Mouse (Mus musculus): ENCODE measurements around the gene Ext2. TPM values are rescaled to one million over a fixed set of nuclear protein-coding genes. Genes with fewer than 3 reads are reported as not detected.
A peak's percentile ranks its signal among the peaks of the same experiment; 100 is the strongest.

Gene Ext2
- polyA plus RNA-seq, 1 experiment: 73.2 TPM

DNA sequence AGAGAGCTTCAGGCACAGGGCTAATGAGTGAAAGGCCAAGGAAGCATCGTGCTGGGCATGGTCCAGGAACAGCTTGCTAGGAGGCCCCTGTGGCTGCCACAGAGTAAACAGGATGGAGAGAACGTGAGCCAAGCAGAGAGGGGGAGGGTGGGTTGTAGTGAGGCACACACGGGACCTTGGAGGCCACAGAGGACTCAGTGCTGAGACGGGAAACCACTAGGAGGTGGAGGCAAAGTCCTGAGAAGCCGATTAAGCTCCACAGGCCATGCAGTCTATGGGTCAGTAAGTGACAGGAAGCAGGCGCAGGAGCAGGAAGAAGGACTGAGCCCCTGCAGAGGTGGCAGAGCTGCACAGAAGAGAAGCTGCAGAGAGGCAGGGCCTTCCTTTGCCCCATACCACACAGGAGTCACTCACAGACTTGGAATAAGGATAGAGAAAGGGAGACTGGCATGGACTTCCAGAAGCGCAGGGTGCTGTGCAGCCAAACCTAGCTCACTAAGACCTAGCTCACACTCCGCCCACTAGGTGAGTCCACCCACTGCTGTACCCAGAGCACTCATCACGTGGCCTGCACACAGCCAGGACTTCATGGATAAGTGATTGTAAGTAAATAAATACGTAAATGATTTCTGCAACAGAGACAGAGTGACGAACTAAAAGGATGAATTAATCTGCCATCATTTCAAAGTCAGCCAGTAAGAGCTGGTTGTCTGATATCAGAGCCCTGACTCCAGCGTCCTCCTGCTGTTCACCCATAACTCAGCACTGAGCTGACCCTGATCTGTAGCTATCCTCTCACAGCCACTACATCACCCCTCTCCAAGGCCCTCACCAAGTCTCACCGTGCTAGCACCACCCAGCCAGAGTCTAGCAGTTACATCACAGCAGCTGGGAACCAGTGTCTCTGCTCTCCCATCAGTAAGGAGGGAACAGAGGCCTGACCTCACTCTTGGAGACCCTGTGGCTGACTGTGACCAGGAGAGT, 30.6 kb downstream of the Ext2 start:
- no peaks in the 10 kb centered on the region for H3K27me3 ChIP-seq (ENCODE audit: control insufficient read depth, insufficient read depth, insufficient read length)
- H3ac ChIP-seq (ENCODE audit: control insufficient read depth, insufficient read length, low read depth): no peak overlapping the region
- no peaks in the 10 kb centered on the region for H3K79me2 ChIP-seq (ENCODE audit: control insufficient read depth, insufficient read depth)
- no peak overlapping the region for H3K4me3 ChIP-seq (ENCODE audit: insufficient read depth, poor library complexity, severe bottlenecking)
- no peak for TF ChIP-seq CEBPB (IDR thresholded peaks at IDR 0.05; ENCODE audit: low read depth)
- peaks cover 18% of the 10 kb centered on the region for H3K36me3 ChIP-seq (ENCODE audit: control insufficient read depth, insufficient read depth)
- no peaks in the 10 kb centered on the region for H3K79me3 ChIP-seq (ENCODE audit: low read depth)

DNA sequence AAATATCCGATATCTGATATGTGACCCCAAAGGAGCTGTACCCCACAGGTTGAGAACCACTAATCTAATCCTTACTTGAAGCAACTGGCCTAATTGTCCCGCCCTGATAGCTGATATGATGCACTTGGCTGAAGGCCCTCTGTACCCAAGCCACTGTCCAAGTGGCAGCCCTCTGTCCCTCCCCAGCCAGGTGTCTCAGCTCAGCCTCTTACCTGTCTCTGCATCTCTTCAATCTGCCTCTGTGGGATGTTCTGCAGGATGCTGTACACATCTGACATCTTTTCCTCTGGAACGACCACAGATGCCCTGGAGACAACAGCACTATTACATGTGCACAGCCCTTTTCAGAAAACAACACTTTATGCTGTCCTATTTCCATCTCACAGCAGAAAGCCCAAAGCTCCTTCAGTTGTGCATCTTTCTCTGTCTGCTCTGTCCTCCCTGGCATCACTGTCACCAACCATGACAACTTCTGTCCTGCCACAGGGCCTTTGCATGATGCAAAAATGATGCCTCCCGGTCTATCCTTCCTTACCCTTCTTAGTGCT, 31.5 kb downstream of the Ext2 start:
- Histone ChIP-seq H3ac (ENCODE audit: control insufficient read depth, insufficient read length, low read depth) (no peak overlapping the region), H3K36me3 (ENCODE audit: control insufficient read depth, insufficient read depth) (peaks cover 15% of the 10 kb centered on the region), H3K4me3 (ENCODE audit: insufficient read depth, poor library complexity, severe bottlenecking) (no peak overlapping the region), H3K79me2 (ENCODE audit: control insufficient read depth, insufficient read depth) (no peaks in the 10 kb centered on the region), H3K79me3 (ENCODE audit: low read depth) (no peaks in the 10 kb centered on the region), H3K27me3 (ENCODE audit: control insufficient read depth, insufficient read depth, insufficient read length) (no peaks in the 10 kb centered on the region)
- TF ChIP-seq MYOD1 (IDR thresholded peaks at IDR 0.05; ENCODE audit: control insufficient read depth, insufficient read length, low read depth): no peak

DNA sequence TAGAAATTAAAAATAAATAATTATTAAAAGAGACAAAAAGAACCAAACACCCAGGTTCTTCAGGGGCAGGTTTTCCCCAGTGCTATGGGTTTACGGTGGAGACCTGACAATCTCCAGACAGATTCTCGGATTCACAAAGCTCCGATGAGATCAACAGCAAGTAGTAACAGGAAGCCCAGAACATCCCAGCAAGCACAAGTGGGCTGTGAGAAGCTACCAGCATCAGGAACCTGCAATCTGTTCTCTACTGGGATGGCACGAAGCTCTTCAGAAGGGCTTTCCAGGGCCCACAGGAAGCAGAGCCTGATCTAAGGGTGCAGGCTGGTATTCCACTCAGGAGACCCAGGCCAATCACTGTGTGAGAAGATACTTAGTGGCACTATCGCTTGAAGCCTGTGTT, 33.8 kb downstream of the Ext2 start:
- H3K36me3 ChIP-seq (ENCODE audit: control insufficient read depth, insufficient read depth): peaks cover 10% of the 10 kb centered on the region
- H3K27me3 ChIP-seq (ENCODE audit: control insufficient read depth, insufficient read depth, insufficient read length): no peaks in the 10 kb centered on the region
- no peak overlapping the region for H3ac ChIP-seq (ENCODE audit: control insufficient read depth, insufficient read length, low read depth)

DNA sequence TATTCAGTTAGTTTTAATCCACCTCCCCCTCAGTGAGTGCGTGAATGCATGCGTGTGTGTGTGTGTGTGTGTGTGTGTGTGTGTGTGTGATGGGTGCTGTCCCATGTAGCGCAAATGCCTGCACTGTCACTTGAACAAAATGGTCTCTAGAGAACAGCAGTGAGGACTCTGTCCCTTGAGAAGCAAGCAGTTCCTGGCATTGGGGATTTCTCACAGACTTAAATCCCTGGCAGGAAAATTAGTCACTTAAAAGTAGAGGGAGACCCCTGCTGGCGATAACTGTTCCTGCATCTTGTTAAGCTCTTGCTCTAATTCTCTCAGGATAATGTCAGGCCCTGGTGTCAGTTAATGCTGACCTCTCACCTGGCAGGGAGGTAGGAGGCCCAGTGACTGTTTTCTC, 36.2 kb downstream of the Ext2 start:
- H3K4me3 ChIP-seq (ENCODE audit: insufficient read depth, poor library complexity, severe bottlenecking): no peak overlapping the region

More for the DNA sequence above, 33.8 kb downstream of the Ext2 start:
- H3K4me3 ChIP-seq (ENCODE audit: insufficient read depth, poor library complexity, severe bottlenecking): no peak overlapping the region
- H3K79me3 ChIP-seq (ENCODE audit: low read depth): no peaks in the 10 kb centered on the region
- H3K79me2 ChIP-seq (ENCODE audit: control insufficient read depth, insufficient read depth): no peaks in the 10 kb centered on the region
- no peak for TF ChIP-seq MAX (IDR thresholded peaks at IDR 0.05)
- TF ChIP-seq CEBPB (IDR thresholded peaks at IDR 0.05; ENCODE audit: low read depth): no peak
- no peak for TF ChIP-seq MYOD1 (IDR thresholded peaks at IDR 0.05; ENCODE audit: control insufficient read depth, insufficient read length, low read depth)
- TF ChIP-seq MYOG (IDR thresholded peaks at IDR 0.05; ENCODE audit: control insufficient read depth, extremely low read depth, insufficient read length): no peak
- TF ChIP-seq USF1 (IDR thresholded peaks at IDR 0.05; ENCODE audit: low read depth): no peak
- TF ChIP-seq CTCF (IDR thresholded peaks at IDR 0.05; ENCODE audit: control insufficient read depth, insufficient read depth, insufficient read length): no peak
- no peak for TF ChIP-seq FOSL1 (IDR thresholded peaks at IDR 0.05; ENCODE audit: insufficient read depth, low read length, poor library complexity, severe bottlenecking)

GRCm38 (mm10) chr2:93785432-93785798, 37.0 kb downstream of the Ext2 start:
- no peaks in the 10 kb centered on the region for H3K79me2 ChIP-seq (ENCODE audit: control insufficient read depth, insufficient read depth)
- H3K4me3 ChIP-seq (ENCODE audit: insufficient read depth, poor library complexity, severe bottlenecking): no peak overlapping the region
- H3K36me3 ChIP-seq (ENCODE audit: control insufficient read depth, insufficient read depth): peaks cover 5% of the 10 kb centered on the region
- H3ac ChIP-seq (ENCODE audit: control insufficient read depth, insufficient read length, low read depth): no peak overlapping the region
- H3K27me3 ChIP-seq (ENCODE audit: control insufficient read depth, insufficient read depth, insufficient read length): no peaks in the 10 kb centered on the region
- H3K79me3 ChIP-seq (ENCODE audit: low read depth): no peaks in the 10 kb centered on the region
- TF ChIP-seq CTCF (IDR thresholded peaks at IDR 0.05; ENCODE audit: control insufficient read depth, insufficient read depth, insufficient read length): no peak
- TF ChIP-seq FOSL1 (IDR thresholded peaks at IDR 0.05; ENCODE audit: insufficient read depth, low read length, poor library complexity, severe bottlenecking): no peak
- TF ChIP-seq MYOG (IDR thresholded peaks at IDR 0.05; ENCODE audit: control insufficient read depth, extremely low read depth, insufficient read length): no peak

More for the DNA sequence above, 36.2 kb downstream of the Ext2 start:
- H3K36me3 ChIP-seq (ENCODE audit: control insufficient read depth, insufficient read depth): peaks cover 5% of the 10 kb centered on the region
- no peaks in the 10 kb centered on the region for H3K27me3 ChIP-seq (ENCODE audit: control insufficient read depth, insufficient read depth, insufficient read length)
- no peaks in the 10 kb centered on the region for H3K79me3 ChIP-seq (ENCODE audit: low read depth)
- H3K79me2 ChIP-seq (ENCODE audit: control insufficient read depth, insufficient read depth): no peaks in the 10 kb centered on the region
- TF ChIP-seq MYOD1 (IDR thresholded peaks at IDR 0.05; ENCODE audit: control insufficient read depth, insufficient read length, low read depth) (no peak), CTCF (IDR thresholded peaks at IDR 0.05; ENCODE audit: control insufficient read depth, insufficient read depth, insufficient read length) (peak; percentile 19)
- no peak overlapping the region for H3ac ChIP-seq (ENCODE audit: control insufficient read depth, insufficient read length, low read depth)

DNA sequence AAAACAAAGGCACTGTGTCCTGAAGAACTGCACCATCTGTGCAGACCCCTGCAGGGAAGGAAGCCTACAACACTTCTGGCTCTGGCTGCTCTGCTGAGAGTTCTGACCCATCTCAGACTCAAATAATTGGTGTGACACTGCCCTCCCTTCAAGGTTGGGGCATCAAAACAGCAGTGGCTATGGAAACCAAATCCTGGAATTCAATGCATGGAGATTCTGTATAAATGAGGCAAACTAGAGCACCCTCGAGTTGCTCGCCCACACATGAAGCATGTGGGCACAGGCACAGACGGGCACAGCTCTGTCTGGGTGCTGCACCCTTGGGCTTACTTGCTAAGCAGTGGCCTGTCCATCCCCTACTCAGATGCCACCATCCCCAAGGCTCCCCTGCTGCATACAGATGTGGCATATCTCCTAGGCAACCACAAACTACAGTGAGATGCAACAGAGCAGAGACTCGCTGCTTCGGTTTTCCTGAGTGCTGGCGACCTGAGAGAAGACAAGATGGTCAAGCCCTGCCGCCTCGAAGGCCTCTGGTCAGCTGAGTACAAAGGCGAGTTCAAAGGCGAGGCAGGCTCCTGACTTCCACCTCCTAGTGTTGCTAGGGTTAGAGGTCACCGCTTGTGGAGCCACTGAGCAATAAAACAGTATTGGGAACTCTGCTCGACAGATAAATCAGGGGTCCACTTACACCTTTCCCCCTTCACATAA, 37.5 kb downstream of the Ext2 start:
- Histone ChIP-seq H3K79me3 (ENCODE audit: low read depth) (no peaks in the 10 kb centered on the region), H3K4me3 (ENCODE audit: insufficient read depth, poor library complexity, severe bottlenecking) (no peak overlapping the region), H3K27me3 (ENCODE audit: control insufficient read depth, insufficient read depth, insufficient read length) (no peaks in the 10 kb centered on the region), H3K79me2 (ENCODE audit: control insufficient read depth, insufficient read depth) (no peaks in the 10 kb centered on the region), H3ac (ENCODE audit: control insufficient read depth, insufficient read length, low read depth) (no peak overlapping the region), H3K36me3 (ENCODE audit: control insufficient read depth, insufficient read depth) (peaks cover 5% of the 10 kb centered on the region)
- no peak for TF ChIP-seq FOSL1 (IDR thresholded peaks at IDR 0.05; ENCODE audit: insufficient read depth, low read length, poor library complexity, severe bottlenecking)
- TF ChIP-seq CEBPB (IDR thresholded peaks at IDR 0.05; ENCODE audit: low read depth): no peak
- no peak for TF ChIP-seq MYOG (IDR thresholded peaks at IDR 0.05; ENCODE audit: control insufficient read depth, extremely low read depth, insufficient read length)
- TF ChIP-seq MAX (IDR thresholded peaks at IDR 0.05): no peak
- TF ChIP-seq CTCF (IDR thresholded peaks at IDR 0.05; ENCODE audit: control insufficient read depth, insufficient read depth, insufficient read length): no peak
- TF ChIP-seq MYOD1 (IDR thresholded peaks at IDR 0.05; ENCODE audit: control insufficient read depth, insufficient read length, low read depth): no peak
- TF ChIP-seq USF1 (IDR thresholded peaks at IDR 0.05; ENCODE audit: low read depth): no peak

All from C2C12 (cell line).